Mouse (Mus musculus) left cerebral cortex, adult 11 months (tissue): ENCODE data around the gene Rps11.
"Not testable (repeated sequence)": the region's sequence is repeated elsewhere in the genome, so short reads cannot be mapped to it uniquely, and the experiment has no call there.

Experiments used
- DNase-seq: peaks from one replicate; pipeline ENCODE4 v3.0.0; 2022; ENCODE audit warnings: low spot score

The Rps11 gene

DNA sequence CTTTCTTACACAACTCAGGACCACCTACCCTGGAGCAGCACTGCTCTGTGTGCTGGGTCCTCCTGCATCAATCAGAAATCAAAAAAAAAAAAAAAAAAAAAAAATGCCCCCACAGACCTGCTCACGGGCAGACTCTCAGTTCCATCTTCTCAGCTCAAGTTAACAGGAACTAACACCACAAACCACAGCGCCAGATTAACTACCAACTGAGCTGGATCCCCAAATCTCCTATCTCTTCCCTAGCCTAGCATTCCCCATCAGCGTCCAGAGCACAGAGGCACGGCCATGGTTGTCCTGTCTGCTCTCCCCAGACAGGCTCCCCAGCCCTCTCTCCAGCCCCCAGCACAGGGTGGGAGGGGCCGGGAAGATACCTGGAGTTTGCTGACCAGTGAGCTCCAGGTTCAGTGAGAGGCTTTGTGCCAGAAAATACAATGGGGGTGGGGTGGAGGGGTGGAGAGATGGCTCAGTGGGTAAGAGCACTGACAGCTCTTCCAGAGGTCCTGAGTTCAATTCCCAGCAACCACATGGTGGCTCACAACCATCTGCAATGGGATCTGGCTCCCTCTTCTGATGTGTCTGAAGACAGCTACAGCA lies 17.1 kb downstream of the Rps11 start:
- DNase-seq = no peak

DNA sequence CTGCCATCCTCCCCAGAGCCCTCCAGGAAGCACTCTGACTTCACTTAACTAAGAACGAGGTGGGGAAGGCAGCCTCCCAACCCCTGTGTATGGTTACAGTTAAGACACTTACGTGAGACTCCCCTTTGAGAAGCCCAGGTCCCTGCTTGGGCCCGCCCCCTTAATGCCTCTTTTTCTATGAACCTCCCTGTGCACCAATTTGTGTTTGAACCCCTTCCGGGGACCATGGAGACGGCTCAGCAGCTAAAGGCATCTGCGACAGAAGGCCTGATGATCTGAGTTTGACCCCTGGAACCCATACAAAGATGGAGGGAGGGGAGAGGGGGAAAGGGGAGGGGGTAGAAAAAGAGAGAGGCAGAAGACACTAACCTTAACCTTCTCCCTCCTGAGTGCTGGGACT lies 17.8 kb downstream of the Rps11 start:
- no peak for DNase-seq

DNA sequence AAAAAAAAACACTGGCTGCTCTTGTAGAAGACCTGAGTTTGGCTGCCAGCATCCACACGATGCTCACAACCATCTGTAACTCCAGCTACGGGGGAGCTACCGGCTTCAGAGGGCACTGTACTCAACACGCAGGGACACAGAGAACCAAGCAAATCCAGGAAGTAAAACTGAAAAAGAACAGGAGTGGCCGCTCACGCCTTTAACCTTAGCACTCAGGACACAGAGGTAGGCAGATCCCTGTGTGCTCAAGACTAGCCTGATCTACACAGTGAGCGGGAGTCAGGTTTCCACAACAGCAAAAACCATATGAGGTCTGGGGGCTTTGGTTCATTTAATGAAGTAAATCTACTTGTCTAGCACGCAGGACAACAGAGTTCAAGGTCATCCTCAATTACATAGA lies 18.7 kb downstream of the Rps11 start:
- no peak for DNase-seq

DNA sequence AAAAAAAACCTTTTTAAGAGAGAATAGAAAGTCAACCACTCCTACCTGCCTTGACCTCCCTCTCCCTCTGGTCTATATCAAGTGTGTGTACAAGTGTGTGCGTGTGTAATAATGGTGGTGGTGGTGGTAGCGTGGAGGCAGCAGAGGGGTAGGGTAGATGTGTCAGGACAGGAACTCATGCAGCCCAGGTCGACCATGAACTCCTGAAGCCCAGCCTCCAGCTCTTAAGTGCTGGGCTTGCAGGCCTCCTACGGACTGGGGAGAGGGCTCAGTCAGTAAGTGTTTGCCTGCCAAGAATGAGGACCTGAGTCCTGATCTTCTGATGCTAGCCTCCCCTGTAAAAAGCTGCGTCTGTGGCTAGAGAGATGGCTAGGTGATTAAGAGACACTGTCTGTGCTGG lies 19.3 kb downstream of the Rps11 start:
- no peak for DNase-seq

DNA sequence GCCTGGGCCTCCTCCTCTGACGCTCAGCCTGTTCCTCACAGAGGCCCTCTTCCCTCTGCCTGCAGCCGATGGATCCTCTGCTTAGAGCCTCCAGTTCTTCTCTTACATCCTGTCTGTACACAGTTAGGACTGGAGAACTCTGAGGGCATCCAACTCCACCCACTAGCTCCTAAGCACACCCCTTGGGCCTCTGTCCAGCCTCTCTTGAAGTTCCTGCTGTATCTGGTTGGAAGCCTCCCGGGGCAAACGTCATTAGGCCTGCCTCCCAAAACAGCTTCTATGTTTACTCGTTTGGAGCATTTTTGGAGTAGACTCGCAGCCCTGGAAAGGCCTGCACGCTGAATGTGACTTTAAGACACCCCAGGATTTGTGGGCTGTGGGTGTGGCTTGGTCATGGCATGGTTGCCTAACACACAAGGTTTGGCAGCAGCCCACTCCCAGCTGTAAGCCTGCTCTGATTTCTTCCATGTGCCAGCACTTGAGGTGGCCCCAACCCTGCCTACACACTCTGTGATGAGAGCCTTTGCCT lies 20.5 kb downstream of the Rps11 start, which contains the start of gene Fcgrt:
Gene Fcgrt (minus strand): TSS at position 200 of the 529 bp plus-strand sequence.
- no peak for DNase-seq

DNA sequence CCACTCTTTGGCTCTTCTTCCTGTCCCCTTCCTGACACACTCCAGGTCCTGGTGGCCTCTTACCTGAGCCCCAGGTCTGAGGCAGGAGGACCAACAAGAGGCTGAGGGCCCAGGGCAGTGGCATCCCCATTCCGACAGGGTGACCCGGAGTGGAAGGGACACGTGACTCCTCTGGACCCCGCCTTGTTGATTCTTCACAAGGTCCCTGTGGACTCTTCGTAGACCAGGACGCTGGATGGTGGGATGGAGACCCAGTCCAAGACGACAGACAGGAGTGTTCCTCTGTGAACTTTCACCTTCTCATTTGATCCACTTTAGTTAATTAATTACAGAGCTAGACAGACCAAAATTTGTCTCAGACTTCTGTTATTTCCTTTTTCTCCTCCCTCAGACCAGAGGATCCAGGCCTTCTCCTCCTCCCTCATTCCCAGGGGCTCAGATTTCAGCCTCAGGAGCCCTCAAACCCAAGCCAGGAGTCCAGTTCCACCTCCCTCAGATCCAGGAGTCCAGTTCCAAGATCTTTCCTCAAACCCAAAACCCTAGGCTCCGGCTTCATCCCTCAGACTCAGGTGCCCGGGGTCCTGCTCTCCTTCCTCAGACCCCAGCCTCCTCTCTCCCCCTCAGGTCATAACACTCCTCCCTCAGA lies 21.2 kb downstream of the Rps11 start:
- DNase-seq = no peak

DNA sequence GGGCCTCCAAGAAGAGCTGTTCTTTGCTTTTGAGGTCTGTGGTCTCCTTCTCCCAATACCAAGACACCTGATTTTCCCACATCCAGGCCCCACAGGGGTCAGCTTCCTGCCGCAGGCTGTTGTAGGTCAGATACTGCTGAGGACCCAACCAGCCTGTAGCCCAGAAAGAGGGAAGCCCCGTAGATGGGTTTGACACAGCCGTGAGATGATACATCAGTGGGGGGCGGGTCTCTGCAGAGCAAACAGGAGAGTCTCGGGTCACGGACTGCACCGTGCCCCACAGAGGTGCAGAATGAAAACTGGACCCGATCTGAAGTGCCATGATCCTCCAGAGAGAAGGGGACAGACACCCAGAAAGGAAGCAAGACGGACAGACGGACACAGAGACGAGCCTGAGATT lies 21.8 kb downstream of the Rps11 start:
- DNase-seq = no peak

DNA sequence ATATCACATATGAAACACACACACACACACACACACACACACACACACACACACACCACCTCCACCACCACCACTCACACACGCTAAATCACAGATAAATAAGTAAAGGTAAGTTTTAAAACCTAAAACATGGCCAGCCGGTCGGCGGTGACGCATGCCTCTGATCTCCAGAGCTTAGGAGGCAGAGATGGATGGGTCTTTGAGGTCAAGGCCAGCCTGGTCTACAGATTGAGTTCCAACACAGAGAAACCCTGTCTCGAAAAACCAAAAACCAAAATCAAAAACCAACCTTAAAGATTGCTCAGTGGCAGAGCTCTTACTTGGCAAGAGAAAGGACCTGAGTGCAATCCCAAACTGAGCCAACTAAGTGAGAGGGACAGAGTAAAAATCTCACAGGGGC lies 24.2 kb downstream of the Rps11 start:
- no peak for DNase-seq

DNA sequence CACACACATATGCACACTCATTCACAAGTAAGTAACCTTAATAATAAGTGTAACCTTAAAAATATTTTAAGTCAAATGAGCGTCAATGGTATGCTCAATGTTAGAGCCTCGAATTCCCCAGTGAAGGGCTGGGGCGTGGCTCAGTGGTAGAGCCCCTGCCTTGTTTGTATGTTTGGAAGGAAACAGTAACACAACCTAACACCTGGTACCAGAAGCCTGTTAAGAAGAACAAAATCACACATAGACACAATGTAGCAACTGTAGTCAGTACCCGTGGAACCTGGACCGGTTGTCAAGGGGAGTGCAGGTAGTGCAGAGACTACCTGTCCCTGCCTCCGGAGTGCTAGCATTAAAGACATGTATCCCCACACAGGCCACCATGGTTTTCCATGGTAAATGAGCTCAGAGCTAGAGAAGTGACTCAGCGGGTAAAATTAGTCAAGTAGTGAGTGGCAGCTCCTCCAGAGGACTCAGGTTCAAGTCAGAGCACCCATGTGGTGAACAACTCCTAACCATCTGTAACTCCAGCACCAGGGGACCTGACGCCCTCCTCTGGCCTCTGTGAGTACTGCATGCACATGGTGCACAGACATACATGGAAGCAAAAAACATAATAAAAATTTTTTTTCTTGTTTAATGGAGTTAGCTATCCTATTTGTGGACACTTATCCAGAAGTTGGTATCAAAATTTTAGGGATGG lies 25.5 kb downstream of the Rps11 start:
- DNase-seq = no peak

DNA sequence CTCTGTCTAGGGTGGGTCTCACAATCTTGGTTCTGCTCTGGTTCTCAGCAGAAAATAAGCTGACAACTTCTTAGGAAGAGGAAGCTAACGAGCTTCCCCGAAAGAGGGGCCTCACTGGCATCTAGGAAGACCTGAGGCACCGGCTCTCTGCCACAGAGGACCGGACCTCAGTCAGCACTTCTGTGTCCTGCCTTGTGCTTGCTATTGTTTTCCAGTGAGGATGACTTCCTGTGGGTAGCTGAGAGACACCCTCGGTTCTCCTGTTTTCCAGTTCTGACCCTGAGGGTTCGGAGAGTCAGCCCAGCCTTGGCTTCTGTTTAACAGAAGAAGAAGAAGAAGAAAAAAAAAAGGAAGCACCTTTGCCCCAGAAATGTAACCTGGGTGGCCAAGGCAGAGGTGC lies 26.8 kb downstream of the Rps11 start:
- DNase-seq = no peak

DNA sequence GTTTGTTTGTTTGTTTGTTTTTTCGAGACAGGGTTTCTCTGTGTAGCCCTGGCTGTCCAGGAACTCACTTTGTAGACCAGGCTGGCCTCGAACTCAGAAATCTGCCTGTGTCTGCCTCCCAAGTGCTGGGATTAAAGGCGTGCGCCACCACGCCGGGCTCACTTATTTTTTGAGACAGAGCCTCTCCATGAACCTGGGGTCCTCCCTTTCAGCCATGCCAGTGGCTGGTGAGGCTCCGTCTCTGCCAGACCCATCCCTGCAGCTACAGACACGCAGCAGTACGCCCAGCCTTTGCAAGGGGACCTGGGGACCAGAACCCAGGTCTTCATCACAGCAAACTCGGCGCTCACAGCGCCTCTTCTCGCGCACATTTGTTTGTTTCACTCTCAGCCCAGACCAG lies 28.3 kb downstream of the Rps11 start:
- not testable (repeated sequence) for DNase-seq

DNA sequence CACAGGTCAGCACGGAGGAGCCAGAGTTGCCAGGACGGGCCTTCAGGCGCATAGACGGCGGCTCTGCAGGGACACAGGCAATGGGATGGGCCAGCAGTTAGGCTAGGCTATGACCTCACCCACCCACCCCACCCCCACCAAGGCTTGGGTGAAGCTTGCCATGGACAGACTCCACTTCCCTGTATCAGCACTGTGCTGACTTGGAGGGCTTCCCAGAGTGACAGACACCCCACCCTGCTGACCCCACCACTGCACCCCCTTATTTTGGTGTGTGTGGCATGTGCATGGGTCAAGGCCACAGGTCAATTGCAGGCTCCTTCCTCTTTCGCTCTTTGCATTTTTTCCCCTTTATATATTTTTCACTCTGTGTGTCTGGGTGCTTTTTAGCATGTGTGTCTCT lies 28.9 kb downstream of the Rps11 start:
- no peak for DNase-seq

DNA sequence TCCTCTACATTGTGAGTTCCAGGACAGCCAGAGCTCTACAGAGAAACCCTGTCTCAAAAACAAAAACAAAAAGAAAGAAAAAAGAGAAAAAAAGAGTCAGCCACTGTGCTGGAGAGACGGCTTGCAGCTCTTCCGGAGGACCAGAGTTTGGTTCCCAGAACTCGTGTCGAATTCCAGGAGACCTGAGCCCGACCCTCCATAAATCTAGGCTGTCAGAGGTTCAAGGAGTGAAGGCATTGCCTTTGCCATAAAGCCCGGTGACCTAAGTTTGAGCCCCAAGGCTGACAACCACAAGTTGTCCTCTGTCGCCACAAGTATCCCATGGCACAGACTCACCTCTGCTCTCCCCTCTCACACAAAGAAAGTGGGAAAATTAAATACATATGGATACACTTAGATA lies 30.1 kb downstream of the Rps11 start:
- no peak for DNase-seq

DNA sequence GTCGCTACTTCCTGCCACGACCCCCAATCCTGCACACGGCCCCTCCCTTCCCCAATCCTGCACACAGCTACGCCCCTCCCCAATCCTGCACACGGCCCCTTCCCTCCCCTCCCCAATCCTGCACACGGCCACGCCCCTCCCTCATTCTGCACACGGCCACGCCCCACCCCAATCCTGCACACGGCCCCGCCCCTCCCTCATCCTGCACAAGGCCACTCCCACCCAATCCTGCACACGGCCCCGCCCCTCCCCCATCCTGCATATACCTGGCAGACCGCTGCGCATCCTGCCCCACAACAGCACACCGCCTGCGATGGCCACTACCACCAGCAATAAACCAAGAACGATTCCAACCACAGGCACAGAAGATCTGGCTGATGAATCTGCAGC lies 30.7 kb downstream of the Rps11 start:
- no peak for DNase-seq

DNA sequence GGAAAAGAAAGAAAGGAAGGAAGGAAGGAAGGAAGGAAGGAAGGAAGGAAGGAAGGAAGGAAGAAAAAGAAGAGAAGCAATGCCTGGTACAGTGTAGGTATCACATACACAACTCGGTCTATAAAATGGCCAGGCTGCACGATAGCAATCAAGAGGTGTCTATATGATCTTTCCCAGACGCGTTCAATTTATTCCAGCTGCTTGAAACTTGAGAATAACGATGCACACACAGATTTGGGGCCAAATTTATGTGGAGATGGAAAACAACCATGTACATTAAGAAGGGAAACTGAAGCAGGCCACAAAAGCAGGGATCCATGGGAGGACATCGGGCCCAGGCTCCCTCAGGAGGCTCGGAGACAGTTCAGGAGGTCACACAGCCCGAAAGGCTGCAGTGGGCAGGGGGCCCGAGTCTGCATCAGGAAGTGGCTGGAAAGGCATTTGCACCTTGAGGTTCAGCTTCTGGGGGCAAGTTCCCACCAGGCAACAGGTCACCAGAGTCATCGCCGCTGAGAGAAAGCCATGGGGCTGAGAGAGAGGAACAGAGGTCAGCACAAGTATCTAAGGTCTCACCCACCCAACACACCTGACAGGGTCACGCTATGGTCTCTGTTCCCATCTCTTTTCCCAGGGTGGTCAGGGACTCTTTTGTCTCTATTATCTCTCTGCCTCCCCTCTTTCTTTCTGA lies 31.3 kb downstream of the Rps11 start:
- DNase-seq = no peak

DNA sequence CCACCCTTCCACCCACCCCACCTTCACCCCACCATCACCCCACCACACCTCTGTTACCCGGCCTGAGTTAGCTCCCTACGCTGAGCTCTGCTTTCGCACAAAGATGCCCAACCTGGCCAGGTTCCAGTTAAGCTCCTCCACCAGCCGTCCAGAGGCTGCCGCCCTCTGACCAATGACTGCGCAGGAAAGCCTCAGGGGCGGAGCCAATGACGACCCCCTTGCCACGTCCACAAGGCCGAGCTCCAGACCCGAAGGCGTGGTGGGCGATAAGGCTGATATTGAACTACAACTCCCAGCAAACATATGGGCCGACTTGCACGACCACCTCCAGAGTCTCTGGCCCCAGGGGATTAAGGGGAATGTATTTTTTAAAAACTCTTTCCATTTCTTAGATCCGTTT lies 32.2 kb downstream of the Rps11 start, which contains the start of gene Rcn3:
Gene Rcn3 (minus strand): TSS at position 174 of the 400 bp plus-strand sequence.
- no peak for DNase-seq

DNA sequence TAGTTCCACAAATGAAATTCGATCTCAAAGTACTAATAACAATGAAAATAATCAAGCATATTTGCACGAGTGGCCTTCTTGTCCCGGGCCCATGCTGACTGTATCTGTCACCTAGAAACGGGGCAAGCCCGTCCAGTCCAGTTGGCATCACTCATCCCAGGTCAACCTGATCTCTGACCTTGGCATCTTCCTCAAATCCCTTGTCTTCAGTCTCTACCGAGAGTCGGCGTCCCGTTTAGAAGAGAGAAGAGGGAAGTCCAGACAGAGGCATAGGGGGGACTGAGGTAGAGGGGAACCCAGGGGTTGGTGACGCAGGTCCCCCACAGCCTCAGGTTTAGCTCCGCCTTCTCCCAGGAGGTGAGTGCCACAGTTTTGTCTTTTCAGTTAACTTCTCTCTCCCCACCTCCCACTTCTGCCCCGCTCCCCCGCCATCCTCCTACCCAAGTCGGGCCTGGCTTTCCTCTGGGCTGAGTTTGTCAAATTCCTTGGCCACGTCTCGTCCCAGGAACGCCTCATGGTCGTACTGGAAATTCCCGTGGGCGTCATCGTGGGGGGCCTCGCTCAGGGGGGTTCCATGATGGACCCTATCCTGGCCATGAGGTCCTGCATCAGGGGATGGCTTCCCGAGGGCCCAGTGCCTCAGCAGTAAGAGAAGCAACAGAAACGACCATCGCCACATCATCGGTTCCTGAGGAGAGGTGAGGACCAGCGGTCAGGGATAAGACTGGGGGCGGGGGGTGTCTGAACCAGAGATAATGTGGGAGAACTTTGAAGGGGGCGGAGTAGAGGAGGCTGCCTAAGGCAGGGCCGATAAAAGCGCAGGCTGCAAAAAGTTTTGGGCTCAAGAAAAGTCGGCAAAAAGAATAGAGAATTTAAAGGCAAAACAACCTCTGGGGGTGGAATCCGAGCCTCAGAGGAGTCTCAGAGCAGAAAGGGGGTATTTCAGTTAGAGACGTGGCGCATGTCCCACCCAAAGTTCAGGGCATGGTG lies 32.9 kb downstream of the Rps11 start:
- no peak for DNase-seq

DNA sequence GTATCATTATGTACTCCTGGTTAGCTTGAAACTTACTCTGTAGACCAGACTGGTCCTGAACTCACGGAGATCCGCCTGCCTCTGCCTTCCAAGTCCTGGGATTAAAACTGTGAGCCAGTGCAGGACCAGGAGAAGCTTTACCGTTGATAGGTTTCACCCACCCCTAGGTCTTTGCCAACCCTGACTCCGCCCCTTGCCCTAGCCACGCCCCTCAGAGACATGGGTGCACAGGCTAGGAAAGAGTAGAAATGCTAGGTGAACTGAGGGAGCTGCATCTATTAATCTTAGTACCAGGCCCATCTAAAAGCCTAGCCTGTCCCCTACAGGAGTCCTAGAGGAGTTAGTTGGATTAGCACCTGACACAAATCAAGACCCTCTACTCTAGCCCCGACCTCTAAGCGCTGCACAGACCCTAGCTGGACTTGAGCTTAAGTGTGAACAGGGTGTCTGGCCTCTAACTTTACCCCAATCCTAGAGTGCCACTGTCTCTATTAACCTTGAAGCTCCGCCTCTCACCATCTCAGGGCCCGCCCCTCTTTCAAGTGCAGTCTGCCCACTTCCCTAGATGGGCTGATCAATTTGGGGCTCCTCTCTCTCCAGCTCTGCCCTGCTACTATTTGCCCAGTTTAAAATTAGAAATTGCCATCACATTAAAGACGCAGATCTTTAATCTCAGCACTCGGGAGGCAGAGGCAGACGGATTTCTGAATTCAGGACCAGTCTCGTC lies 33.8 kb downstream of the Rps11 start:
- DNase-seq = no peak

DNA sequence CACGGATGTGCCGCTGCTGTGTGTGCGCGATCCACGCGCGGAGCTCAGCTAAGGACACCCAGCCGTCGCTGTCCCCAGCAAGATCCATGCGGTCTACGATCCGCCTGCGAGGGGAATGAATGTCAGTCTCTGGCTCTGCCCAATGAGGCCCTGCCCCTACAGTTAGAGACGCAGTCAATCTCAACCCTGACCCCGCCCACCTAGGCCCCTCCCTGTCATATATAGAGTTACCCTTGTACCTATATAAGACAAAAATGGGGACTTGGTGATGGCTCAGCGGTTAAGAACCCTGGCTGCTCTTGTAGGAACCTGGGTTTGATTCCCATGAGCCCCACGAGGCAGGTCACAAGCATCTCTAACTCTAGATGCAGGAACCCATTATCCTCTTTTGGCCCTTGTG lies 35.6 kb downstream of the Rps11 start:
- DNase-seq = no peak

DNA sequence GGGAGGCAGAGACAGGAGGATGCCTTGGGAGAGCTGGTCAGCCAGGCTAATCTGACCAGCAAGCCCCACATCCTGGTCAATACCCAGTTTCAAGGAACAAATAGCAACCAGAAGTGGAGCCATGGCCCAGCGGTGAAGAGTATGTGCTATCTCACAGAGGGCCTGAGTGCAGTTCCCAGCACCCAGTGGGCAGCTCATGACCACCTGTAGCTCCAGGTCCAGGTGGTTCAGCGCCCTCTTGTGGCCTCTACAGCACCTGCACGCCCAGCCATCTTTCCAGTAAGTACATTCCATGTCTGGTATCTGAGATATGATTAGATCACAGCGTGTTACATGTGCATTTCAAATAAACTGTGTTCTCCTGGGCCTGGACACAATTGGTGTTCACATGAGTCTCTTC lies 38.2 kb downstream of the Rps11 start:
- DNase-seq = no peak
